Mouse (Mus musculus) layer of hippocampus, adult 2 months (tissue): Measurements from ENCODE around the gene Ifna4. TPM values are rescaled to one million over a fixed set of nuclear protein-coding genes. Genes with fewer than 3 reads are reported as not detected.

Source experiments
- DNase-seq, 2 experiments: peaks; one replicate each; pipeline ENCODE4 v3.0.0; 2022; ENCODE audit warnings: low spot score in 2 of 2
- H3K27ac ChIP-seq: fragments of 200-600 bp; 2 replicates; pipeline ENCODE4 v1.8.1; 2022
- H3K4me3 ChIP-seq: fragments of 200-600 bp; 2 replicates; pipeline ENCODE4 v1.8.1; 2022; ENCODE audit warnings: mild to moderate bottlenecking
- CTCF ChIP-seq: fragments of 200-600 bp; conservative IDR thresholded peaks from 2 replicates; pipeline ENCODE4 v1.8.1; 2022; ENCODE audit warnings: antibody characterized with exemption, mild to moderate bottlenecking, moderate library complexity
- total RNA-seq, 2 experiments: library from RNA; stranded (reverse); gene quantifications; 2 replicates each; pipeline ENCODE4 v1.2.3; 2021

Ifna4 gene
- total RNA-seq, 2 experiments from 2014 or later: not detected

GRCm38 (mm10) chr4:88838828-88839227, 2.8 kb upstream of the Ifna4 start:
- peak in 1 of 2 experiments; percentile 23 for DNase-seq
- peak; percentile 87 for TF ChIP-seq CTCF
- H3K27ac ChIP-seq: no peak overlapping the region
- no peak overlapping the region for H3K4me3 ChIP-seq

GRCm38 (mm10) chr4:88840058-88840457, 1.6 kb upstream of the Ifna4 start:
- TF ChIP-seq CTCF: no peak
- H3K4me3 ChIP-seq: no peak overlapping the region
- no peak for DNase-seq
- no peak overlapping the region for H3K27ac ChIP-seq

GRCm38 (mm10) chr4:88845334-88845733, 3.7 kb downstream of the Ifna4 start:
- no peak for DNase-seq
- no peak overlapping the region for H3K27ac ChIP-seq
- H3K4me3 ChIP-seq: no peak overlapping the region
- peak; percentile 72 for TF ChIP-seq CTCF

GRCm38 (mm10) chr4:88849698-88850097, 8.0 kb downstream of the Ifna4 start, which contains the start of gene Ifna1:
Ifna1 (plus strand) TSS chr4:88850087.
- H3K27ac ChIP-seq: no peak within 1 kb of the TSS
- DNase-seq: no peak
- no peak for TF ChIP-seq CTCF
- no peak within 1 kb of the TSS for H3K4me3 ChIP-seq

- TF ChIP-seq CTCF: no peak
- no peak overlapping the region for H3K27ac ChIP-seq
- no peak overlapping the region for H3K4me3 ChIP-seq
- DNase-seq: no peak
These were observed 9.5 kb downstream of the Ifna4 start for GRCm38 (mm10) chr4:88851026-88851763.

GRCm38 (mm10) chr4:88859214-88859613, 17.6 kb downstream of the Ifna4 start:
- H3K27ac ChIP-seq: no peak overlapping the region
- no peak for DNase-seq
- H3K4me3 ChIP-seq: no peak overlapping the region
- TF ChIP-seq CTCF: no peak

- DNase-seq: no peak
- TF ChIP-seq CTCF: no peak
- Histone ChIP-seq H3K4me3 (no peak overlapping the region), H3K27ac (no peak overlapping the region)
These were observed 21.6 kb downstream of the Ifna4 start for GRCm38 (mm10) chr4:88863309-88863708.

GRCm38 (mm10) chr4:88864599-88864998, 22.9 kb downstream of the Ifna4 start:
- DNase-seq: no peak

GRCm38 (mm10) chr4:88865011-88865569, 23.4 kb downstream of the Ifna4 start:
- no peak overlapping the region for H3K4me3 ChIP-seq
- no peak for DNase-seq
- TF ChIP-seq CTCF: no peak
- H3K27ac ChIP-seq: no peak overlapping the region

More at GRCm38 (mm10) chr4:88864599-88864998, 22.9 kb downstream of the Ifna4 start:
- H3K27ac ChIP-seq: no peak overlapping the region
- no peak overlapping the region for H3K4me3 ChIP-seq
- TF ChIP-seq CTCF: no peak

- TF ChIP-seq CTCF: peak; percentile 80
- H3K4me3 ChIP-seq: peak overlapping the region; percentile 55
These were observed 25.8 kb downstream of the Ifna4 start for GRCm38 (mm10) chr4:88867366-88867925.

GRCm38 (mm10) chr4:88867926-88868911, 26.6 kb downstream of the Ifna4 start:
- Histone ChIP-seq H3K27ac (no peak overlapping the region), H3K4me3 (peak overlapping the region; percentile 55)
- no peak for TF ChIP-seq CTCF
- no peak for DNase-seq

More at GRCm38 (mm10) chr4:88867366-88867925, 25.8 kb downstream of the Ifna4 start:
- DNase-seq: peak; percentile 56 to 84
- no peak overlapping the region for H3K27ac ChIP-seq

GRCm38 (mm10) chr4:88872691-88873090, 31.0 kb downstream of the Ifna4 start:
- DNase-seq: peak; percentile 25 to 65
- Histone ChIP-seq H3K4me3 (no peak overlapping the region), H3K27ac (no peak overlapping the region)
- TF ChIP-seq CTCF: peak; percentile 88
